Mouse (Mus musculus): ENCODE results near the gene Olfr1390. TPM values are rescaled to one million over a fixed set of nuclear protein-coding genes. Genes with fewer than 3 reads are reported as not detected.

Olfr1390 gene
- not detected in 2 replicates for polyA plus RNA-seq (2012)

GRCm38 (mm10) chr11:49334888-49335287 lies at the start of gene Olfr1390:
Olfr1390 (plus strand) TSS chr11:49335188.

DNA sequence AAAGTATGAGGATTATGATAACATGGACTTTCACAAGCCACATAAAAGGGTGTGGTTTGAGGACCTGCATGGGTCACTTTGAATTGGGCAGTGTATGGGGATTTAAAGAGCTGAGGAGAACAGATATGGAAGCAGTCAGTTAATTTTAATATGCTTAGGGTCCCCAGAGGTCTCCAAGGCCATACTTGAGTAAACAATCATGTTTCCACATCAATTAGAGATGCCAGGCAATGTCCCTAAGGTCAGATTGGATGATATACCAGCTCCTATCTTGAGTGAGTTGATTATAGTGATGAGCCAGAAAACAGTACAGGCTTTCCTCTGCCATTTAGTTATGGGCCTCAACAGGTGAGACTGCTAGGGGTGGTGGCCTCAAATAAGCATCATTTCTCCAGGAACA lies 30.5 kb upstream of the Olfr1390 start, which contains the start of gene Olfr10:
Olfr10 (plus strand) TSS at position 301 of the 400 bp plus-strand sequence.

DNA sequence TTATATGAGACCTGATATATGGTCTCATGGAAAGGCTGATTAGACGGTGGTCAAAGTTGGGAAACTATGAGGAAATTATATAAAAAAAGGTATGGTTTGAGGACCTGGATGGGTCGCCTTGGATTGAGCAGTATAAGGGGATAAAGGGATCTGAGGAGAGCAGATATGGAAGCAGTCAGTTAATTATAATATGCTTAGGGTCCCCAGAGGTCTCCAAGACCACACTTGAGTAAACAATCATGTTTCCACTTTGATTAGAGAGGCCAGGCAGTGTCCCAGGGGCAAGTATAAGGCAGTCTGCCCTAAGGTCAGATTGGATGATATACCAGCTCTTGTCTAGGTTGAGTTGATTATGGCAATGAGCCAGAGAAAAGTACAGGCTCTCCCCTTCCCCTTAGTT lies 12.5 kb upstream of the Olfr1390 start, which contains the start of gene Olfr1391:
Olfr1391 (plus strand) TSS at position 301 of the 400 bp plus-strand sequence.

Other genes starting within 250 kb of the Olfr1390 start
- gene Olfr1396, start 220.3 kb upstream of the Olfr1390 start, polyA plus RNA-seq (2012) = not detected in 2 replicates
- 0.16 TPM in 1 of 2 replicates, not detected in the other for gene Olfr1395, start 192.9 kb upstream of the Olfr1390 start, polyA plus RNA-seq (2012)
- gene Olfr1394, start 180.8 kb upstream of the Olfr1390 start, polyA plus RNA-seq (2012) = not detected in 2 replicates
- 2.5 and 3.4 TPM in 2 replicates for gene Btnl9, start 148.0 kb upstream of the Olfr1390 start, polyA plus RNA-seq (2012)
- gene Zfp62, start 131.9 kb upstream of the Olfr1390 start, polyA plus RNA-seq (2012) = 6.1 and 8.1 TPM in 2 replicates
- gene Mgat1, start 91.0 kb upstream of the Olfr1390 start, polyA plus RNA-seq (2012) = 80.0 and 139 TPM in 2 replicates
- not detected in 2 replicates for gene Olfr1393, start 56.9 kb upstream of the Olfr1390 start, polyA plus RNA-seq (2012)
- gene Olfr1392, start 49.9 kb upstream of the Olfr1390 start, polyA plus RNA-seq (2012) = not detected in 2 replicates
- not detected in 2 replicates for gene Olfr10, start 30.4 kb upstream of the Olfr1390 start, polyA plus RNA-seq (2012)
- gene Olfr1391, start 12.4 kb upstream of the Olfr1390 start, polyA plus RNA-seq (2012) = 0.10 TPM in 1 of 2 replicates, not detected in the other
- not detected in 2 replicates for gene Olfr1389, start 87.9 kb downstream of the Olfr1390 start, polyA plus RNA-seq (2012)
- gene Olfr1388, start 101.4 kb downstream of the Olfr1390 start, polyA plus RNA-seq (2012) = not detected in 2 replicates
- gene Olfr1387, start 120.2 kb downstream of the Olfr1390 start, polyA plus RNA-seq (2012) = not detected in 2 replicates
- gene Olfr1386, start 129.9 kb downstream of the Olfr1390 start, polyA plus RNA-seq (2012) = not detected in 2 replicates
- 0.03 TPM in 1 of 2 replicates, not detected in the other for gene Olfr1385, start 153.9 kb downstream of the Olfr1390 start, polyA plus RNA-seq (2012)
- not detected in 2 replicates for gene Olfr1384, start 171.5 kb downstream of the Olfr1390 start, polyA plus RNA-seq (2012)
- not detected in 2 replicates for gene Olfr1383, start 184.5 kb downstream of the Olfr1390 start, polyA plus RNA-seq (2012)
- gene Olfr1382, start 193.1 kb downstream of the Olfr1390 start, polyA plus RNA-seq (2012) = not detected in 2 replicates
- not detected in 2 replicates for gene Olfr1381, start 208.3 kb downstream of the Olfr1390 start, polyA plus RNA-seq (2012)
- not detected in 2 replicates for gene Olfr1380, start 221.7 kb downstream of the Olfr1390 start, polyA plus RNA-seq (2012)